Mouse (Mus musculus) hindbrain, embryonic 15.5 days (tissue): Measurements from ENCODE around the gene Asb8. TPM values are rescaled to one million over a fixed set of nuclear protein-coding genes. Genes with fewer than 3 reads are reported as not detected.

Source experiments
- ATAC-seq: fragments of 200-750 bp; cut with Nextera tagmentation; 2 replicates; pipeline ENCODE4 v1.8.0; 2017; ENCODE audit warnings: low read depth, moderate number of reproducible peaks, moderate TSS enrichment; ENCODE audit not compliant: low FRiP score
- H3K27ac ChIP-seq: fragments of 300-500 bp; sonication (generic); replicated peaks from 2 replicates; pipeline ENCODE4 v1.5.1; 2015; ENCODE audit warnings: mild to moderate bottlenecking, inconsistent platforms
- H3K27me3 ChIP-seq: fragments of 300-500 bp; sonication (generic); 2 replicates; pipeline ENCODE4 v1.6.1; 2015; ENCODE audit warnings: control low read depth, inconsistent platforms
- H3K36me3 ChIP-seq: fragments of 300-500 bp; sonication (generic); 2 replicates; pipeline ENCODE4 v1.6.1; 2015; ENCODE audit warnings: control low read depth, inconsistent platforms
- H3K4me1 ChIP-seq: fragments of 300-500 bp; sonication (generic); replicated peaks from 2 replicates; pipeline ENCODE4 v1.6.1; 2015; ENCODE audit warnings: control low read depth, inconsistent platforms
- H3K4me2 ChIP-seq: fragments of 300-500 bp; sonication (generic); 2 replicates; pipeline ENCODE4 v1.6.1; 2015; ENCODE audit warnings: moderate library complexity, mild to moderate bottlenecking, inconsistent platforms
- H3K4me3 ChIP-seq: fragments of 300-500 bp; sonication (generic); 2 replicates; pipeline ENCODE4 v1.5.1; 2015; ENCODE audit warnings: mild to moderate bottlenecking, inconsistent platforms
- H3K9ac ChIP-seq: fragments of 300-500 bp; sonication (generic); 2 replicates; pipeline ENCODE4 v1.6.1; 2015; ENCODE audit warnings: inconsistent platforms
- H3K9me3 ChIP-seq: fragments of 300-500 bp; sonication (generic); 2 replicates; pipeline ENCODE4 v1.6.1; 2016; ENCODE audit warnings: control low read depth, inconsistent platforms
- WGBS: fragments of 180-500 bp; shearing (Covaris S2); methylation state at CpG from one replicate; pipeline ENCODE4 v1.1.7; 2015; 5-methylcytosine and 5-hydroxymethylcytosine counted together
- polyA plus RNA-seq: library from polyadenylated mRNA; unstranded; fragments of >200 nt; fragmentation: Nextera tagmentation; extraction: Ambion mirVana; gene quantifications from 2 replicates; pipeline ENCODE4 v1.2.1, GENCODE M21; 2015

The Asb8 gene
- polyA plus RNA-seq, 1 experiment from 2014 or later, result 58.4 TPM

DNA sequence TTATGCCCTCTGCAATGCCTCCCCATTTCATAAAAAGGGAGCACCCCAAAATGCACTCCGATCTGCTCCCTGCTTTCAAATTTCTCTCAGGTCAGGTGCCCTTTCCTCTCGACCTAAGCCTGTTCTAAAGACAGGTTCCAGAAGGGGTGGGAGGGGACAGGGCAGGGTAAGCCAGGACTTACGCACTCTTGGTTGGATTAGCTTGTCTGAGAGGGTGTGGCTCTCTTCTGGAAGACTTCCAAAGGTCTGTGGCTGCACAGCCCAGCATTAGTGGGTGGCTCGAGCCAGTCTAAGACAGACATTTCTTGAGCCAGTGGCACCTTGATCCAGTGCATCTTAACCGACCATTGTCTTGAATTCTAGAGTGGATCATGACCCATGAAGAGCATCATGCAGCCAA lies 53.6 kb downstream of the Asb8 start:
- Histone ChIP-seq H3K4me3 (no peak overlapping the region), H3K36me3 (peaks cover 11% of the 10 kb centered on the region), H3K27me3 (no peaks in the 10 kb centered on the region), H3K9ac (no peak overlapping the region), H3K4me2 (no peak overlapping the region), H3K27ac (no peak overlapping the region), H3K9me3 (no peaks in the 10 kb centered on the region), H3K4me1 (peaks cover 23% of the 10 kb centered on the region)
- WGBS, result 80% methylated on average over 5 of the region's 5 CpGs
- no peak for ATAC-seq

DNA sequence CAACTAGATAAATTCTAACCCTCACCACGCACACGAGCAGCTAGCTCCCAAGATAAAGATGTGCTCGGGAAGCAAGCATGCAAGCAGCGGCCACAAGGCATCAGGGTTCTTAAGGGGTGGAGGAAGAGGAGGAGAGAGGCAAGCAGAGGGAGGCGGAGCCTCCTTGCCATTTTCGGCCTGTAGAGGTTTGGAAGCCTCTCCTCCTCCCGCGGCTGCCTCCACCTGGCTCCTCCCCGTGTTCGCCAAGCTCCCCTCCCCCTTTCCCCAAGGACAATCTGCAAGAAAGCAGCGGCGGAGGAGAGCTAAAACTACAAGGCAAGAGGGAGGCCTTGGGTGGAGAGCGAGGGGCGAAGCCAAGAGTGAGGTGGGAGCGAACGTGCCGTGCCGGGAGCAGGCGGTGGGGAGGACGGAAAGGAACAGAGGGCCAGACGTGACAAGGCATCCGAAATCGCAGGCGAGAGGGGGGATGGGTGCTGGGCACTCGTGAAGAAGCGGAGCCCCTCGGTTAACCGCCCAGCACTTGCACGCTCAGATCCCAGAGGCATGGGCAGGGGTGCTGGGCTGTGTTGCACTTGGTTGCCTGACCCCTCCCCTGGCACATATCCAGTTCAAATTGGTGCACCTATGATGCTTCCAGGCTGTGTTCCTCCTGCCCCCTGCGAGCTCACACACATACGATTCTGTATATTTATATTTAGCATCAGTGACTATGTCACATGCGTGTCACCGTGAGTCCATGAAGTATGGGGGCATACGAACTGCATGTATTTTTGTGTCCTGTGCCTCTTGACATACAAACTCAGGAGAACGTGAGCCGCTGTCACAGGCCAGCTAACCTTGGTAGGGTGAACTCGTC lies 56.9 kb downstream of the Asb8 start:
- 2% methylated on average over 37 of the region's 37 CpGs for WGBS

DNA sequence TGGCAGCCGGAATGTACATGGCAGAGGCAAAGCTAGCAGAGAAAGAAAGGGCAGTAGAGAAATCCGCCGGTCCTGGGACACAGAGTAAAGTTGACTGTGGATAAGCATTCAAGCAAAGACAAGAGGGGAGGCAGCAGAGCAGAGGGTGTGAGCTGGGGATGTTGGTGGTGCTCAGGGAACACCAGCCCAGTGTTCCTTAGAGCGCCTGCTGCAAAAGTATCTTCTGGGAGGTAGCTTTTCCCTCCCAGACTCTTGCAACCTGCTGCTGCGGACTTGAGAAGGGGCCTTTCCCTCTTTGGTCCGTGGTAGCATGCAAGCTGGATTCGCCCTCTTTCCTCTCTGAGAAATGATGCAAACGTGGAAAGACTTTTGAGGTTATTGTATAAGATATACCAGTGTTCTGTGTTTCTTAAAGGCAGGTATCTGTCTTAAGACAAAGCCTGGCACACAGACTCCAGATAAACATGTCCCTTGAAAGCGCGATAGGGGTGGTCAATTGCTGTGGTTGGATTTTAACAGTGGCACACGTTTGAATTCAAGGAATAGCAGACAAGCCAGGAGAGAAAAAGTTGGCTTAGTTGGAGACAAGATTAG lies 57.6 kb downstream of the Asb8 start:
- peak overlapping the region; percentile 86 for H3K4me3 ChIP-seq
- peak overlapping the region; percentile 91 for H3K27ac ChIP-seq
- H3K36me3 ChIP-seq, result peaks cover 9% of the 10 kb centered on the region
- H3K9me3 ChIP-seq, result no peaks in the 10 kb centered on the region
- peak overlapping the region; percentile 80 for H3K9ac ChIP-seq
- H3K4me2 ChIP-seq, result peak overlapping the region; percentile 71
- 43% methylated on average over 11 of the region's 11 CpGs for WGBS
- peaks cover 23% of the 10 kb centered on the region for H3K4me1 ChIP-seq
- no peak for ATAC-seq
- H3K27me3 ChIP-seq, result no peaks in the 10 kb centered on the region

More for the DNA sequence above, 56.9 kb downstream of the Asb8 start:
- Histone ChIP-seq H3K27ac (peak overlapping the region; percentile 91), H3K36me3 (peaks cover 11% of the 10 kb centered on the region), H3K4me1 (peaks cover 23% of the 10 kb centered on the region), H3K9me3 (no peaks in the 10 kb centered on the region), H3K27me3 (no peaks in the 10 kb centered on the region), H3K4me2 (peak overlapping the region; percentile 71), H3K4me3 (peak overlapping the region; percentile 86), H3K9ac (peak overlapping the region; percentile 80)
- peak; percentile 96 for ATAC-seq

DNA sequence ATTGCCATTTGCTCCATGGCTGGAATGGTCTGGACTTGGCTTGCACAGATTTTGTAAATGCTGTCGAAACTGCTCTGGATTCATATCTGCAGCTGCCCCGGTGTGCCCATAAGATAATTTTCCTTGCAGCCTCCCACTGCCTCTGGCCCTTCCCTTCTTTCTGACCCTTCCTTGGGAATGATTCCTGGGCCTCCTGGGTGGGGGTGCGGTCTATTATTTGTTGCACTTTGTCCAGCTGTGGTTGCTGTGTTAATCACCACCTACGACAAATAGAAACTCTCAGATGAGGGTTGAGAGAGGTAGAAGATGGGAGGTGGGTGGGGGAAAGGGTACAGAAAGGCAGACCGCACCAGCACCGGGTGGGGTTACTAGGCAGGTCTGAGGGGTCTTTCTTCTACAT lies 58.2 kb downstream of the Asb8 start:
- Histone ChIP-seq H3K9ac (no peak overlapping the region), H3K4me2 (no peak overlapping the region), H3K4me3 (no peak overlapping the region), H3K36me3 (peaks cover 4% of the 10 kb centered on the region), H3K4me1 (peaks cover 23% of the 10 kb centered on the region), H3K27ac (no peak overlapping the region), H3K9me3 (no peaks in the 10 kb centered on the region), H3K27me3 (no peaks in the 10 kb centered on the region)
- no peak for ATAC-seq
- 91% methylated on average over 6 of the region's 6 CpGs for WGBS

DNA sequence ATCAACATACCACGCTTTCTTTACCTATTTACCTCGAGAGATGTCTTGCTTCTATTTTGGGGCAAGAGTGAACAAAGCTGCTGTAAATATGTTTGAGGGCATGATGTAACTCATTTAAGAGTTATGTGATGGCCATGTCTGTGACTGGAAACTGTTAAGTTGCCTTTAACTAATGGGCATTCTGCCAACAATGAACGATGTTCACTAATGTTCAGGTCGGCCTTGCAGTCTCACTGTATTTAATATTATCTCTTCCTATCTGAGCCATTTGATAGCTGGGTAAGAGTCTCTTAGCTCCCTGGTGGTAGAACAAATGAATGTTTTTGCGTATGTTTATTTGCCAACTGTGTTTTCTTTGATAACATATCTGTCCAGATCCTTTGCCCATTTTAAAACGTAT lies 58.9 kb downstream of the Asb8 start:
- H3K4me3 ChIP-seq, result no peak overlapping the region
- peaks cover 23% of the 10 kb centered on the region for H3K4me1 ChIP-seq
- 83% methylated on average over 6 of the region's 6 CpGs for WGBS
- no peak for ATAC-seq
- H3K27me3 ChIP-seq, result no peaks in the 10 kb centered on the region
- no peak overlapping the region for H3K4me2 ChIP-seq
- no peak overlapping the region for H3K27ac ChIP-seq
- no peaks in the 10 kb centered on the region for H3K9me3 ChIP-seq
- no peak overlapping the region for H3K9ac ChIP-seq
- no peaks in the 10 kb centered on the region for H3K36me3 ChIP-seq

DNA sequence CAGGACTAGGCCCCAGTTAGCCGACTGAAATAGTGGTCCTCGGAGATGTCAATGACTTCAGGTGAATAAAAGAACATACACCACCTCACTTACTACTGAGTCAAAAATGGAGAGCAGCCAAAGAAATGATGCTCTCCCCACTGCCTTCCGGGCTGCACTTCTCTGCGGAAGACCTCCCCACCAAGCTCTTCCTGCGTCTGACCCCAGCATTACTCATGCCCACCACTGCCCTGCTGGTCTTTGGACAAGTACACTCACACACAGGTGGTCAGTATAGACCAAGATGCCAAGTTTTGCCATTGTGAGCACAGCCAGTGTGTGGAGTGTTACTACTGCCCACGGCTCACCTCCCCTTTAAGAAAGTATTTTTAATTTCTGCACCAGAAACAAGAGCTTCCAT lies 63.0 kb downstream of the Asb8 start:
- Histone ChIP-seq H3K27me3 (no peaks in the 10 kb centered on the region), H3K4me2 (no peak overlapping the region), H3K9me3 (no peaks in the 10 kb centered on the region), H3K4me1 (peaks cover 4% of the 10 kb centered on the region; the same call in 1 of the 2 replicates), H3K4me3 (no peak overlapping the region), H3K36me3 (no peaks in the 10 kb centered on the region), H3K9ac (no peak overlapping the region), H3K27ac (no peak overlapping the region)
- ATAC-seq, result no peak
- 91% methylated on average over 6 of the region's 6 CpGs for WGBS

DNA sequence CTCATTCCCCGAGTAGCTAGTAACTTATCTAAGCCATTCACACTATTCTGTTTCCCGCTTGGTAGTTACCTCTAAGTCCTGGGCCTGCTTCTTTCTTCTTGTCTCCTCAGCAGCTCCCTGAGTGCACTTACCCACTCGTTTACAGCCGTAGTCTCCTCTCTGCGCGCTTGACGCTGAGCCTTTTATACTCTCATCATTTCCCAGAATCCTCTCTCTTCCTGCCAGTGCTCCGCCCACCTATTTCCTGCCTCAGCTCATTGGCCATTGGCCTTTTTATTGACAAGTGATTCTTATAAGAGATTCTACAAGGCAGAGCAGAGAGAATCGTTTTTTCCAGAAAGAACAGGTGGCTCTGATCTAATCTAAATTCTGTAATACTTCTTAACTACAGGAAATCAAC lies 66.9 kb downstream of the Asb8 start:
- WGBS, result 95% methylated on average over 9 of the region's 9 CpGs
- H3K9me3 ChIP-seq, result no peaks in the 10 kb centered on the region
- ATAC-seq, result no peak
- no peaks in the 10 kb centered on the region for H3K36me3 ChIP-seq
- H3K9ac ChIP-seq, result no peak overlapping the region
- no peak overlapping the region for H3K4me3 ChIP-seq
- no peaks in the 10 kb centered on the region for H3K27me3 ChIP-seq
- peaks cover 4% of the 10 kb centered on the region for H3K4me1 ChIP-seq
- no peak overlapping the region for H3K27ac ChIP-seq
- H3K4me2 ChIP-seq, result no peak overlapping the region

DNA sequence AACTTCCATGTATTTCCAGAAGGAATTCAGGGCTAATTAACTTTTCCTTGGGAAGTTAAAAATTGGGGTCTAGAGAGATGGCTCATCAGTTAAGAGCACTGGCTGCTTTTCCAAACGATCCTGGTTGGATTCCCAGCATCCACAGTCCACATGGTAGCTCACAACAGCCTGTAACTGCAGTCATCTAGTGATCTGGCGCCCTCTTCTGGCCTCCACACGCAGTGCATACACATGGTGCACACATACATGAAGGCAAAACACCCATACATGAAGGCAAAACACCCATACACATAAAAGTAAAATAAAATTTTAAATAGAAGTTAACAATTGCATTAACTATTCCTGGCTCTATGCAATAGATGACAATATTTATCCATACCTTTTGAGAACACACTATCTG lies 68.5 kb downstream of the Asb8 start:
- peaks cover 11% of the 10 kb centered on the region for H3K4me1 ChIP-seq
- H3K27ac ChIP-seq, result no peak overlapping the region
- no peaks in the 10 kb centered on the region for H3K27me3 ChIP-seq
- no peak overlapping the region for H3K4me3 ChIP-seq
- H3K4me2 ChIP-seq, result no peak overlapping the region
- no peak for ATAC-seq
- WGBS, result 52% methylated on average over 3 of the region's 3 CpGs
- no peaks in the 10 kb centered on the region for H3K36me3 ChIP-seq
- no peak overlapping the region for H3K9ac ChIP-seq
- no peaks in the 10 kb centered on the region for H3K9me3 ChIP-seq

DNA sequence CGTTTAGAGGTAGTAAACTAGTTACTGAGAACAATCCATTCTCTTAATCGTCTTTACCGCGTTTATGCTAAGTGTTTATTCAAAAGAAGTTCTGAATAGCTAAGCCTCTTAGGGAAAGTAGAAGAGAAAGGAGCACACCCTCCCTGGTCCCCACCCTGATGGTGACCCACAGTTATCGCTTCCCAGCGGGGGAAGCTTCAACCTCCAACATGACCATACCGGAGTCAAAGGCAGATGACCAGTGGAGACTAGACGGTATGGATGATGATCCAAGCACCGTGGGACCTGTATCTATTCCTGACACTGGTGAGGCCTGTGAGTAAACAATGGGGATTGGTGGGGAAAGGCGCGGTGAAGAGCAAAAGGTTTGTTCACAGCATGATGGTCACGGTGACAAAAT lies 70.5 kb downstream of the Asb8 start:
- H3K4me3 ChIP-seq, result no peak overlapping the region
- H3K9me3 ChIP-seq, result no peaks in the 10 kb centered on the region
- WGBS, result 88% methylated on average over 12 of the region's 12 CpGs
- no peak overlapping the region for H3K4me2 ChIP-seq
- H3K36me3 ChIP-seq, result no peaks in the 10 kb centered on the region
- no peak overlapping the region for H3K9ac ChIP-seq
- ATAC-seq, result no peak
- no peaks in the 10 kb centered on the region for H3K27me3 ChIP-seq
- no peak overlapping the region for H3K27ac ChIP-seq
- H3K4me1 ChIP-seq, result peaks cover 23% of the 10 kb centered on the region

DNA sequence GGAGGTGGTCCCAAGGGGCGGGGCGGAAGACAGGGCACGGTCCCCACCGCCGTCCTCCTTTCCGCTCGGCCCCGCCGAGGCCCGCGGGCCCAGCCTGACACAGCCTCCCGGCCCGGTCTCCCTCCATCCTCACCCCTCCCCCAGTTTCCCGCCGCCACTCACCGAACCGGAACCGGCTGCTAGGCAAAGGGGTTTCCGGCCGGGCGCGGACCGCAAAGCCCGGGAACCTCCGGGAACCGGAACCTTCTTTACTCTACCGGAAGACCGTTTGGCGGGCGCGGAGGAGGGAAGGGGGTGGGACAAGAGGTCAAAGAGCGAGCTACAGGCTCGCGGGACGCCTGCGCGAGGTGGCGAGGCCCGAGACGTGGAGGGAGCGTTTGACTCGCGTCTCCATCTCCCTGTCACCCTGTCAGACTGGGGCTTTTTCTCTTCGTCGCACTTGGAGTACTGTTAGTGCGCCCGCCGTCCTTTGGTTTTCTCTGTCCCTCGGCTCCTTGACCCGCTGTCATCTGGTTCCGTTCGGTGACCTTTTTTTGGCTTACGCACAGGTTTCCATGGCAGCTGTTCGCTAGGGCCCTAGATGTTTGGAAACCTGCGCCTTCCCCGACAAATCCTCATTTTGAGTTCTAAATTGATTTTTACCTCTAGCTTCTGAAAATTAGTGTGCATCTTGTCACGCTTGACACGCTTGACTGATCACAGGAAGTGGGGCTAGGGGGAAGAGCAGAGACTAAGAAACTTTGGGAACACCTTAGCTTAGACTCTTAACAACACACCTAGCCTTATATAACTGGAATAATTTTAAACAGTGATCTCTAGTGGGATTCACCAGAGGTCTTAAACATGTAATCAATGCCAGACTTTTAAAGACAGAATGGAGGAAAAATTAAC lies 72.1 kb downstream of the Asb8 start, which contains the start of gene Senp1:
Gene Senp1, minus strand, starts transcription at position 624 of the 891 bp plus-strand sequence.
- ATAC-seq, result peak; percentile 95
- Histone ChIP-seq H3K9ac (peak within 1 kb of the TSS; percentile 93), H3K36me3 (0 out of 2 replicates have a peak, but pooled peaks cover 4% of the 10 kb centered on the region), H3K27ac (peak within 1 kb of the TSS; percentile 95), H3K9me3 (no peaks in the 10 kb centered on the region), H3K4me2 (peak within 1 kb of the TSS; percentile 79), H3K4me1 (peaks cover 23% of the 10 kb centered on the region), H3K27me3 (no peaks in the 10 kb centered on the region), H3K4me3 (peak within 1 kb of the TSS; percentile 97)
- under 1% methylated on average over 56 of the region's 58 CpGs for WGBS

DNA sequence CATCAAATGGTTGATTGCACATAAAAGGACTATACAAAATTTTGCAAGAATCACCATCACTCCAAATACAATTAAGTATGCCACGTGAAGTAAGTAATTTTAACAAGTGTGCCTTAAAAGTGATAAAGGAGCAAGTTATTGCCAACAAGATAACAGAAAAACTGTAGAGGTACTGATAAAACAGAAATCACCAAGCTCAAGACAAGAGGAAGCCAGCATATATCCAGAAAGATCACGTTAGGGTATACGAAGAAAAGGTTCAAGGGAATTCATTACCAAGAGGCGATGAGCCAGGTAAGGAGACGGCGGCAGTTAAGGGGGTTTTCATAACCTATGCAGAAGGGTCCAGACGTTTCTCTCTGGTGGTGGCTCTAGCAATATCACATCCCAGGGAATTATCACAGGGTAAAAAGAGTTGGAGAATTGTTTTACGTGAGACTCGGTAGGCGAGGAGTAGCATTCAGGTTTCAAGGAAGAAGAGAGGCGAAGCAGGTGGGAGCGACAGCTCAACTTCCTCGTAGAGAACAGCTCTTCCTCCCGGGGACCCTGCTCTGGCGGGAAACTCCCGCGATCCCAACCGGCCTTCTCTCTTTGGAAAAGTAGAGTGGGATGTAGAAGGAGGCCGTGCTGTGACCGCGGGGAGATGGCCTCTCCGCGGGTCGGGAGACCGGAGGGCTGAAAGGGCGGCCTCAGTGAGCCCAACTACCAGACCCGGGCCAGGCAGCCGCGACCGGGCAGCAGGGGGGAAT lies 72.9 kb downstream of the Asb8 start, which contains the start of gene Pfkm:
Gene Pfkm, plus strand, starts transcription at position 218 of the 749 bp plus-strand sequence.
- peak within 1 kb of the TSS; percentile 97 for H3K4me3 ChIP-seq
- peak within 1 kb of the TSS; percentile 93 for H3K9ac ChIP-seq
- under 1% methylated on average over 30 of the region's 30 CpGs for WGBS
- peaks cover 23% of the 10 kb centered on the region for H3K4me1 ChIP-seq
- H3K27ac ChIP-seq, result peak within 1 kb of the TSS; percentile 95
- H3K4me2 ChIP-seq, result peak within 1 kb of the TSS; percentile 79
- 0 out of 2 replicates have a peak, but pooled peaks cover 4% of the 10 kb centered on the region for H3K36me3 ChIP-seq
- H3K27me3 ChIP-seq, result no peaks in the 10 kb centered on the region
- H3K9me3 ChIP-seq, result no peaks in the 10 kb centered on the region
- no peak for ATAC-seq
